In genomic region chr6:32325851-32326250, GRCm38 (mm10) we compare ENCODE assay signal across 21 mouse cellular contexts.
A peak's percentile ranks its signal among the peaks of the same experiment; 100 is the strongest.
DNase-seq lines count a peak whose midpoint lies in the region; ATAC-seq and TF ChIP-seq lines count a peak whose summit lies in the region.
"Had no signal": no experiment of that assay in that cellular context is flagged by ENCODE, and none has a peak within 500 bp of the region (broad histone marks: within the 10 kb centered on the region; RNA-seq: fewer than 3 reads in every experiment).

No protein-coding gene starts in this region.

- H3K9ac ChIP-seq in kidney, embryonic 16.5 days (replicated peaks; ENCODE audit: low read length), result no peak overlapping the region
- H3K9ac ChIP-seq in forebrain, postnatal 0 days, result no peak overlapping the region
- H3K9ac ChIP-seq: forebrain, embryonic 13.5 days; hindbrain, embryonic 12.5 days; hindbrain, embryonic 15.5 days had no signal

- peaks cover 3% of the 10 kb centered on the region; the same call in 1 of the 2 replicates for H3K4me1 ChIP-seq in kidney, embryonic 16.5 days (ENCODE audit: insufficient read depth, low read length)
- peaks cover 6% of the 10 kb centered on the region for H3K4me1 ChIP-seq in forebrain, postnatal 0 days (ENCODE audit: insufficient read depth)

- no peaks in the 10 kb centered on the region for H3K27me3 ChIP-seq in kidney, embryonic 16.5 days (ENCODE audit: insufficient read depth, low read length)
- H3K27me3 ChIP-seq in forebrain, postnatal 0 days (ENCODE audit: insufficient read depth, low read length), result no peaks in the 10 kb centered on the region
- H3K27me3 ChIP-seq: forebrain, embryonic 13.5 days; hindbrain, embryonic 15.5 days had no signal

- no peaks in the 10 kb centered on the region for H3K9me3 ChIP-seq in kidney, embryonic 16.5 days (ENCODE audit: low read length)
- no peaks in the 10 kb centered on the region for H3K9me3 ChIP-seq in forebrain, postnatal 0 days (ENCODE audit: low read length)
- H3K9me3 ChIP-seq: forebrain, embryonic 10.5 days; forebrain, embryonic 13.5 days; hindbrain, embryonic 12.5 days; hindbrain, embryonic 15.5 days had no signal

- no peak for TF ChIP-seq CTCF in forebrain, postnatal 0 days (IDR thresholded peaks at IDR 0.05; ENCODE audit: low read depth)

- 50% methylated on average over 7 of the region's 7 CpGs for WGBS in kidney, embryonic 16.5 days
- 84% methylated on average over 7 of the region's 7 CpGs for WGBS in forebrain, postnatal 0 days

- H3K4me3 ChIP-seq in kidney, embryonic 16.5 days (ENCODE audit: low read length), result no peak overlapping the region
- H3K4me3 ChIP-seq in forebrain, postnatal 0 days (ENCODE audit: low read depth, low read length), result no peak overlapping the region
- H3K4me3 ChIP-seq: forebrain, embryonic 10.5 days; forebrain, embryonic 13.5 days; gastrocnemius, adult 2 months; hindbrain, embryonic 12.5 days; hindbrain, embryonic 15.5 days had no signal

- DNase-seq in kidney, adult 11 months, result peak; percentile 65
- peak; percentile 62 to 72 for DNase-seq in kidney, adult 8-10 months
- DNase-seq in kidney, postnatal 14 days, result peak; percentile 25
- no peak for DNase-seq in forebrain, postnatal 0 days
- no peak for DNase-seq in cerebellum, postnatal 4 days (ENCODE audit: low spot score in 2 of 2)
- DNase-seq: adrenal gland, adult 8-10 months; adrenal gland, postnatal 25 days; cerebellum, adult 11-12 months; cerebellum, adult 8-10 months; cerebellum, postnatal 10 days; cerebellum, postnatal 36 days; gastrocnemius, adult 2 months; gastrocnemius, postnatal 14 days had no signal

- no peaks in the 10 kb centered on the region for H3K36me3 ChIP-seq in kidney, embryonic 16.5 days (ENCODE audit: insufficient read depth, low read length)
- H3K36me3 ChIP-seq in forebrain, postnatal 0 days (ENCODE audit: insufficient read depth), result no peaks in the 10 kb centered on the region
- H3K36me3 ChIP-seq: forebrain, embryonic 10.5 days; hindbrain, embryonic 12.5 days; hindbrain, embryonic 15.5 days had no signal

- no peak overlapping the region for H3K27ac ChIP-seq in kidney, embryonic 16.5 days (ENCODE audit: low read length)
- no peak overlapping the region for H3K27ac ChIP-seq in forebrain, postnatal 0 days (ENCODE audit: low read depth, low read length)
- H3K27ac ChIP-seq: forebrain, embryonic 10.5 days; forebrain, embryonic 13.5 days; gastrocnemius, adult 2 months; hindbrain, embryonic 12.5 days; hindbrain, embryonic 15.5 days had no signal

- H3K4me2 ChIP-seq in kidney, embryonic 16.5 days (replicated peaks; ENCODE audit: low read depth, low read length), result no peak overlapping the region
- no peak overlapping the region for H3K4me2 ChIP-seq in forebrain, postnatal 0 days (ENCODE audit: low read depth)
- H3K4me2 ChIP-seq: forebrain, embryonic 13.5 days; heart, embryonic 11.5 days; hindbrain, embryonic 12.5 days; hindbrain, embryonic 15.5 days had no signal

- no peak for ATAC-seq in kidney, embryonic 16.5 days (ENCODE audit: low FRiP score, low TSS enrichment)
- no peak for ATAC-seq in forebrain, postnatal 0 days
- ATAC-seq: activated CD4-positive, CD25-positive, alpha-beta regulatory T cell, adult 4 months; forebrain, embryonic 13.5 days; forebrain, embryonic 16.5 days had no signal

Comparison
In these comparisons a context has a peak if more than half of its experiments do, and no peak if none do; other contexts are left out.
1. DNase-seq: peak in kidney, adult 11 months (single experiment), kidney, adult 8-10 months (2 of 2) and kidney, postnatal 14 days (single experiment); none in forebrain, postnatal 0 days (single experiment) and cerebellum, postnatal 4 days (0 of 2).